Mouse (Mus musculus) cortical plate, adult 2 months (tissue): ENCODE data around the gene Baiap2.

Experiments used
- CTCF ChIP-seq: fragments of 200-500 bp; IDR thresholded peaks from 2 replicates; pipeline ENCODE4 v1.5.1; 2011; ENCODE audit warnings: mild to moderate bottlenecking, control low read depth, low read length; ENCODE audit not compliant: insufficient read depth; ENCODE audit errors: extremely low read depth
- POLR2A ChIP-seq: fragments of 200-500 bp; IDR thresholded peaks from 2 replicates; pipeline ENCODE4 v1.6.1; 2011; ENCODE audit warnings: mild to moderate bottlenecking, low read length, control low read depth; ENCODE audit not compliant: insufficient read depth; ENCODE audit errors: extremely low read depth

- no peak for TF ChIP-seq CTCF
- TF ChIP-seq POLR2A: 0 out of 2 replicates have a peak, but pooled peaks have one; percentile 4
Measured at GRCm38 (mm10) chr11:120051124-120051811, 108.7 kb downstream of the Baiap2 start.
